Mouse (Mus musculus) midbrain, postnatal 0 days (tissue): ENCODE data around the gene Cpeb1. TPM values are rescaled to one million over a fixed set of nuclear protein-coding genes. Genes with fewer than 3 reads are reported as not detected.

ENCODE experiments used
- ATAC-seq: fragments of 200-750 bp; cut with Nextera tagmentation; 2 replicates; pipeline ENCODE4 v1.8.0; 2017; ENCODE audit warnings: moderate number of reproducible peaks, mild to moderate bottlenecking, moderate TSS enrichment, moderate library complexity; ENCODE audit not compliant: low FRiP score
- DNase-seq: peaks from one replicate; pipeline ENCODE4 v3.0.0-alpha.2; 2015; ENCODE audit warnings: low spot score
- H3K27ac ChIP-seq: fragments of 300-500 bp; sonication (generic); 2 replicates; pipeline ENCODE4 v1.5.1; 2014; ENCODE audit warnings: low read depth, mild to moderate bottlenecking, low read length, mixed read lengths
- H3K27me3 ChIP-seq: fragments of 300-500 bp; sonication (generic); 2 replicates; pipeline ENCODE4 v1.6.1; 2014; ENCODE audit warnings: low read length, control low read depth, mixed read lengths; ENCODE audit not compliant: insufficient read depth
- H3K36me3 ChIP-seq: fragments of 300-500 bp; sonication (generic); 2 replicates; pipeline ENCODE4 v1.6.1; 2014; ENCODE audit warnings: low read length, control low read depth, mixed read lengths; ENCODE audit not compliant: insufficient read depth
- H3K4me1 ChIP-seq: fragments of 300-500 bp; sonication (generic); 2 replicates; pipeline ENCODE4 v1.6.1; 2014; ENCODE audit warnings: mild to moderate bottlenecking, control low read depth, antibody characterized with exemption, low read length, mixed read lengths; ENCODE audit not compliant: insufficient read depth
- H3K4me2 ChIP-seq: fragments of 300-500 bp; sonication (generic); 2 replicates; pipeline ENCODE4 v1.6.1; 2014; ENCODE audit warnings: low read depth, mild to moderate bottlenecking, low read length, mixed read lengths; ENCODE audit not compliant: poor library complexity, severe bottlenecking
- H3K4me3 ChIP-seq: fragments of 300-500 bp; sonication (generic); 2 replicates; pipeline ENCODE4 v1.5.1; 2014; ENCODE audit warnings: low read depth, mild to moderate bottlenecking, low read length, moderate library complexity
- H3K9ac ChIP-seq: fragments of 300-500 bp; sonication (generic); replicated peaks from 2 replicates; pipeline ENCODE4 v1.6.1; 2014; ENCODE audit warnings: mild to moderate bottlenecking, low read length, moderate library complexity, mixed read lengths; ENCODE audit not compliant: poor library complexity, severe bottlenecking
- H3K9me3 ChIP-seq: fragments of 300-500 bp; sonication (generic); 2 replicates; pipeline ENCODE4 v1.6.1; 2016; ENCODE audit warnings: low read length, control low read depth
- CTCF ChIP-seq: IDR thresholded peaks from 2 replicates; pipeline ENCODE4 v1.5.1; 2016; ENCODE audit warnings: antibody characterized with exemption, mild to moderate bottlenecking
- WGBS: fragments of 180-500 bp; shearing (Covaris S2); extraction: QIAGEN DNeasy Blood & Tissue Kit; methylation state at CpG from one replicate; pipeline ENCODE4 v1.1.7; 2014; 5-methylcytosine and 5-hydroxymethylcytosine counted together
- polyA plus RNA-seq: library from polyadenylated mRNA; unstranded; fragments of >200 nt; fragmentation: Nextera tagmentation; extraction: Ambion mirVana; gene quantifications from 2 replicates; pipeline ENCODE4 v1.2.1, GENCODE M21; 2015
- total RNA-seq: library from RNA; depleted of rRNA; stranded (reverse); fragments of >200 nt; gene quantifications from 2 replicates; pipeline ENCODE4 v1.2.3, GENCODE M21; 2014

The Cpeb1 gene
- total and polyA plus RNA-seq, 2 experiments from 2014 or later = 7.3 to 10.0 TPM

DNA sequence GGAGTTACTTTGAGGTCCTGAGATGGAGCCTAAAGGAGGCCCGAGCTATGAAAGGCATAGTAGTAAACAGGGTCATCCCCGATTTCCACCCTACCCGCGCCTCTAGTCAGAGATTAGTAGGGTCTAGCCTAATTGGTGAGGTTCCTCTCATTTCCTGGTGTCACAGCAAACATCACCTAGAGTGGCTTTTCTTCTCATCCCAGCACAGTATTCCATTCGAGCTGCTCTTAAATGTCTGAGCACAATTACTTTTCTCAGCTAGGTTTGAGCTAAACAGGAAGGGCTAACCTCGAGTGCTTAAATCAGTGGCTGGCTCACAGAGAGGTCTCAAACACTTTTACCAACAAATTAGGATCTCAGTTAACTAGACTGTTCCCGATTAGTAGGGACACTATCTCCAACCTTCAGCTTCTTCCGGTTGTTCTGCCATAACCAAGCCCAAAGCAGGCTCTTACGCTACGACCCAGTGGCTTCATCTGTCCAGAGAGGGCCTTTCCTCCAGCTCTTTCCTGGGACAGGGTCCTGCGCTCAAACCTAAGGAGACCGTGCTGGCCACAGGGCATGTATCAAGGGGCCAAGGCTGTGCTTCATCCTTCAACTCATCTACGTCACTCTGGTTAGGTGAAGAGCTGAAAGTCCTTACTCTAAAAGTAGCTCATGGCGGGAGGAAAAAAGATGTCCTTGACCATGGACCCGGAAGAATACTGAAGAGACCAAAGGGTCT is 109.7 kb downstream of the Cpeb1 start:
- H3K36me3 ChIP-seq = peaks cover 8% of the 10 kb centered on the region; the same call in 1 of the 2 replicates
- H3K27ac ChIP-seq = peak overlapping the region; percentile 48; the same call in 1 of the 2 replicates
- 0 out of 2 replicates have a peak overlapping the region, but pooled peaks have one; percentile 40 for H3K9ac ChIP-seq
- no peak for TF ChIP-seq CTCF
- H3K4me1 ChIP-seq = peaks cover 12% of the 10 kb centered on the region
- ATAC-seq (no peak), DNase-seq (no peak)
- 60% methylated on average over 15 of the region's 15 CpGs for WGBS
- H3K9me3 ChIP-seq = no peaks in the 10 kb centered on the region
- no peaks in the 10 kb centered on the region for H3K27me3 ChIP-seq
- H3K4me3 ChIP-seq = peak overlapping the region; percentile 77
- H3K4me2 ChIP-seq = peak overlapping the region; percentile 44

DNA sequence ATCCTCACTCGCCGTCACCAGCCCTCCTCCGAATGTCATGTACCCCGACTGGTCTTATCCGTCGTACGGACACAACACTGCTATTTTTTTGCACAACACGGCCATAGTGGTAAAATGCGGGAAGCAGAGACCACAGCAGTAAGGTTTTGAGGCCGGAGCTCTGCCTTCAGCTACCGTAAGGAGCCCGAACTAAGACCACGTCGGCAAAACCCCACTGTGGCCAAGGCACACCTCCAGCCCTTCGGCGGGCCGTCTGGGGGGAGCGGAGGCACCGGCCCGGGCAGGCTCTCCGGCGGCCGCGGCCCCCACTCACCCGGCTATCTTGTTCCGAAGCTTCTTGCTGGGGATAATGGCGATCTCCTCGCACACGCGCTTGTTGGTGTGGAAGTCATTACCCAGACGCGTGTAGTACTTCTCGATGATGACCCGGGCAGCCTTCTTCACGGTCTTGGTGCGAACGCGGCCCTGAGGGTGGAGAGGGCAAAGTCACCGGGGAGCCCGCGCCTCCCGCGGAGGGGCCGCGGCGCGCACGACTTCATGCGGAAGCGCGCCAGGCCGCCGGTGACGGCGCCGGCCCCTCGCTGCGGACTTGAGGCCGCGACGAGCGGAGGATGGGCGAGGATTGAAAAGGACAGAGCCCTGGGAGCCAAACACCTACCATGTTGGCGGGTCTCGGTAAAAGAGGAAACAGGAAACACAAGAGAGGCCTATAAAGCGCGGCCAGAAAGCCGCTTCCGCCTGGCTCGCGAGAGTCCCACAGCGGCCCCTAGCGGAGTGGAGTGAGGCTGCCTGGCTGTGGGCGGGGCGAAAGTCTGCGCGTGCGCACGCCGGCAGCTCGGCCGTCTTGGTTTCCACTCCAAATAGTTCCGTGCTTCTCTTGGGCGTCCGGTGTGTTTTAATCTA is 110.5 kb downstream of the Cpeb1 start, which contains the start of gene Rps17:
Gene Rps17 (minus strand): TSS at position 711 of the 903 bp plus-strand sequence.
- peak within 1 kb of the TSS; percentile 75 for H3K9ac ChIP-seq
- peak; percentile 94 for DNase-seq
- peaks cover 12% of the 10 kb centered on the region for H3K4me1 ChIP-seq
- no peaks in the 10 kb centered on the region for H3K27me3 ChIP-seq
- H3K4me3 ChIP-seq = peak within 1 kb of the TSS; percentile 77
- H3K9me3 ChIP-seq = no peaks in the 10 kb centered on the region
- peaks cover 12% of the 10 kb centered on the region; the same call in 1 of the 2 replicates for H3K36me3 ChIP-seq
- H3K4me2 ChIP-seq = peak within 1 kb of the TSS; percentile 61
- ATAC-seq = peak; percentile 91
- under 1% methylated on average over 85 of the region's 85 CpGs for WGBS
- TF ChIP-seq CTCF = peak; percentile 97
- peak within 1 kb of the TSS; percentile 87 for H3K27ac ChIP-seq

DNA sequence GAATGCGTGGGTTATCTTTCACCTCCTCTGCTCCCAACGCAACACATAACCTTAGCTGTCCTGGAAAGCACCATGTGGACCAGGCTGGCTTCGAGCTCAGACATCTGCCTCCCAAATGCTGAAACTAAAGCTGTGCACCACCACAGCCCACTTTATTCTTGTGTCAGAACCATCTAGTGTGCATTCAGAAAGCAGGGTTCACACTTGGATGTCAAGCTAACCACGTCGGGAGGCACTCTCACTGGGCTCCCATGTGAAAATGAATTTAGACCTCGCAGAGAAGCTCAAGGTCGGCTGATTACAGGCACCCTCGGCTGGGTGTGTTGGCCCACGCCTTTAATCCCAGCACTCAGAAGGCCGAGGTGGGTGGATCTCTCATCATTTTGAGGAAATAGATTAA is 111.4 kb downstream of the Cpeb1 start:
- ATAC-seq (no peak), DNase-seq (no peak)
- Histone ChIP-seq H3K27me3 (no peaks in the 10 kb centered on the region), H3K9ac (peak overlapping the region; percentile 75), H3K36me3 (peaks cover 12% of the 10 kb centered on the region; the same call in 1 of the 2 replicates), H3K4me2 (peak overlapping the region; percentile 61), H3K27ac (no peak overlapping the region), H3K4me3 (peak overlapping the region; percentile 77), H3K4me1 (peaks cover 12% of the 10 kb centered on the region), H3K9me3 (no peaks in the 10 kb centered on the region)
- 17% methylated on average over 10 of the region's 10 CpGs for WGBS
- no peak for TF ChIP-seq CTCF

DNA sequence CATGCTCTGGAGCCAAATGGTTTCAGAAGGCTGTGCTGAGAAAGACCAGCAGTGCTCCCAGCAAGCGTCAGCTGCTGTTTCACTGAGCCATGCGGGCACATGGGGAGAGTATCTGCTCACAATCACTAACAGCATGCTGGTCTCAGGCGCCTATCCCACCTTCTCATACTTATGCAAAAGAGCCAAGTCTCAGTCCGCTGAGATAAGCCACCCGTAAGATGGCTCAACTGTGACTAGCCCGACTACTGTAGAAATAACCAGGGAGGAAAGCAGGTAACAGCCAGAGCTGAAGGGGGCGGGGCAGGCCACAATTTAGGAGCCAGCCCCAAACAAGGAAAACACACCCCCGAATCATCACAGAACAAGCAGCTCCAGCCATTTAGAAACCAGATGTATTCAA is 111.9 kb downstream of the Cpeb1 start:
- TF ChIP-seq CTCF = no peak
- no peak for DNase-seq

DNA sequence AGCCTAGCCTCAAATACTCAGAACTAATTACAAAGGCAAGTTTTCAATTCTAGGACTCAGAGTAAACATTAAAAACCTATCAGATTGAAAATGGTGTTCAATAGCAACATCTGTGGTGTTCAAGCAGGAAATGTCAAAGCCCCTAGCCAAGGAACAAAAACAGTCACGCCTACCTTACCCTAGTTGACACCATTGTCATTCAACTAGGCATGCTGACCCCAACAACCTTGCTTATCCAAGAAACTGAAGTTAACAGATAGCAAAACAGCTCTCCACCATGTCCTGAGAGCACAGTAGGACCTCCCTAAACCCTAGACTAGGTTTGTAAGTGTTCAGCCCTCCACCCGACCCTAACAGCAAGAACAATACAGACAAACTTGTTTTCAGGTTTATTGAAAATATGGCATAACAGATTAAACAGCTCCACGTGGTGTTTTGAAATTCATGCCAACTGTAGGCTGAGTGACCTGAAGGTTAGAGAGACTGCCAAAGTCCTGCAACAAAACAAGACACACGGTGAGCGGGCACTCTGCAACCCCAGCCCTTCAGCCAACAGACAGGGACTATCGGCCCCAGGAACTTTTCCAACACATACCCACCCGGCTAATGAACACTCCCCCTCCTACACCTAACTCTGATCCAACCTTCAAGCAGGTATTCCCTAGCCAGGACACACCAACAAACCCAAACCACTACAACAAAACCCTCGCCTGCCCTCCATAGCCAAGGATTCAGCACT is 112.7 kb downstream of the Cpeb1 start:
- Histone ChIP-seq H3K36me3 (peaks cover 15% of the 10 kb centered on the region; the same call in 1 of the 2 replicates), H3K4me2 (peak overlapping the region; percentile 61; the same call in 1 of the 2 replicates), H3K27me3 (no peaks in the 10 kb centered on the region), H3K27ac (no peak overlapping the region), H3K9ac (peak overlapping the region; percentile 75), H3K4me1 (peaks cover 12% of the 10 kb centered on the region), H3K4me3 (peak overlapping the region; percentile 77; the same call in 1 of the 2 replicates), H3K9me3 (no peaks in the 10 kb centered on the region)
- no peak for TF ChIP-seq CTCF
- WGBS = 68% methylated on average over 8 of the region's 8 CpGs
- ATAC-seq = no peak
- no peak for DNase-seq

More for the DNA sequence above, 111.9 kb downstream of the Cpeb1 start:
- H3K4me2 ChIP-seq = peak overlapping the region; percentile 61
- WGBS = 34% methylated on average over 8 of the region's 8 CpGs
- no peak overlapping the region for H3K27ac ChIP-seq
- H3K9ac ChIP-seq = peak overlapping the region; percentile 75
- H3K4me1 ChIP-seq = peaks cover 12% of the 10 kb centered on the region
- ATAC-seq = no peak
- peaks cover 15% of the 10 kb centered on the region; the same call in 1 of the 2 replicates for H3K36me3 ChIP-seq
- no peaks in the 10 kb centered on the region for H3K27me3 ChIP-seq
- no peaks in the 10 kb centered on the region for H3K9me3 ChIP-seq
- H3K4me3 ChIP-seq = peak overlapping the region; percentile 77
